Mouse (Mus musculus) kidney, postnatal 36 days (tissue): Measurements from ENCODE around the gene Phox2a.

Experiments
- DNase-seq, 2 experiments: peaks; one replicate each; pipeline ENCODE4 v3.0.0; 2021 to 2022; ENCODE audit warnings: mixed read lengths in 2 of 2

Phox2a gene

DNA sequence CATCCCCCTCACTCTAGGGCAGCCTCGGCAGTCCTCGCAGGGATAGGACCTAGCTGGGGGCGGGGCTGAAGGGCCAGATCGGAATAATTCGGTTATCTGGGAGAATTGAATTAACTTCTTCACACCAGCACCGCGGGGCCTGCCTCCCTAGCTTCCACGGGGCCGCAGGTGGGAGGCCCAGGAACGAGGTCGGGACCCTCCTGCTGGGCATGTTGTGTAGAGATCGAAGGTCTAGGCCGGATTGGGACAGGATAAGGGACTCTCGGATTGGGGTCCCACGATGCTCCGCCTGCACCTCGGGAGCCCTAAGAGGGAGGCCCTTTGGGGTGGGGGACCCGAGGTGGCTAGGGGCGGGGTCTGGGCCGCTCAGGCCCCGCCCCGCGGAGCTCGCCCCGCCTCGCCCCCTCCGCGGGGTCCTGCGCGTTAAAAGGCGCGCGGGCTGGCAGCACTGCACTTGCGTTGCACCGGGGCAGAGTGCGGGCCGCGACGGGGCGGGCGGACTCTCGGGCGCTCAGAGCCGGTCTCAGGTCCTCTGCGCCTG is at the start of gene Phox2a:
Gene Phox2a (plus strand): TSS at position 453 of the 541 bp plus-strand sequence.
- no peak for DNase-seq

DNA sequence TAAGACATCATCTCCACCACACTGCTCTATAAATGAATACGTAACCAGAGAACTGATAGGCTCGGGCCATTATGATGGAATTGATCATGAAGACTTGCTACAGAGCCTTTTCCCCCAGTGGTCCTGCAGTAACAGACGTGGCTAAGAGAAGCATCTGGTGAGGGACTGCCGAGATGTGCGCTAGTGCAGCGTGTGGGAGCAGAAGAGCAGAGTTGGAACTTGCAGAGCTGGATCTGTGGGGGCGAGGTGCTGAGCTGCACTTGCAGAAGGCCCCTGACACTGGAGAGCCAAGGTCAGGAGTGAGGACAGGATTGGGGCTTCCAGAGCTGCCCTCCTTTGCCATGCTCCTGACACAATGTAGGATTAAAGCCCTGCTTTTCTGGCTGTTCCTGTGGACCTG is 48.1 kb upstream of the Phox2a start:
- no peak for DNase-seq

- DNase-seq: no peak
Measured at GRCm38 (mm10) chr7:101771604-101772003, 46.5 kb upstream of the Phox2a start.

- no peak for DNase-seq
Measured at GRCm38 (mm10) chr7:101772687-101773086, 45.4 kb upstream of the Phox2a start.

DNA sequence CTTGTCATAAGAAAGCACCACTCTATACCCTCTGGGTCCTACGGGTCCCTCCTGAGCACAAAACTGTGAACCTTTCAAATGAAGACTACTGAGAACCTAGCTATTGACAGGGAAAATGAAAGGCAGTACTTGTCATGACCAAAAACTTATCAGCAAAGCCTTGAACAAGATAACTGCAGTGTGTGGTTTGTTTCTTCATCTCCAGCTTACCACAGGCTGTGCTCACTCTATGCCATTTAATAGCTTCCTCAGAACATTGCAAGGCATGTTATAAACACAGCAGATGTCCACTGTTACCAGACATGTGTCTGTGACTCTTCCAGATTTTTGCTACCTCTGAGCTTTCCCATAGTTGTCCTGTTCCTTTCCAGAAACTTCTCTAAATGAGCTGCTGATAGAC is 41.1 kb upstream of the Phox2a start:
- DNase-seq: no peak

DNA sequence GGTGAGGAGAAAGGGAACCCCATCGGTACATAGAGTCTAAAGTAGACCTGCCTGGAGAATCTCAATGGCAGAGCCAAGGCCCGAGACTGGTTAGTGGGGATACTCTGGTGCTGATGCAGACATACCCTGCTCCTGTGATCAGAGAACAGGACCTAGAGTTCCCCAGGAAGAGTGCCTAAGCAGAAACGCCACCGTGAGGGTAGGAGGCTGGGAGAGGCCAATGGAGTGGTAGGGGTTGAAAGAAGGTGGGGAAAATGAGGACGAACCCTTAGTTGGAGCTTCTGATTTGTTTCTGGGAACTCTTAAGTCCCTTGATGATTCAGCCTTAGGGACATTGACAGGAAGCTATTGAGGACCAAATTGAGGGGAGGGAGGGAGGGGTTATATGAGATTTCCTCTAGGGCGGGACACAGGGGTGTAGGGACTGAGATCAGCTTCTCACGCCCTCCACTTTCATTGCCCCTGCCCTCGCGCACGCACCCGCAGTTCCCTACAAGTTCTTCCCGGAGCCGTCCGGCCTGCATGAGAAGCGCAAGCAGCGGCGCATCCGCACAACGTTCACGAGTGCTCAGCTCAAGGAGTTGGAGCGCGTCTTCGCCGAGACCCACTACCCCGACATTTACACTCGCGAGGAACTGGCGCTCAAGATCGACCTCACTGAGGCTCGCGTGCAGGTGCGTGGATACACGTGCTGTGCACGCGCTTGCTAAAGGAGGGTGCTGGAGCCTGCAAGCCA is 2.4 kb downstream of the Phox2a start:
- no peak for DNase-seq

DNA sequence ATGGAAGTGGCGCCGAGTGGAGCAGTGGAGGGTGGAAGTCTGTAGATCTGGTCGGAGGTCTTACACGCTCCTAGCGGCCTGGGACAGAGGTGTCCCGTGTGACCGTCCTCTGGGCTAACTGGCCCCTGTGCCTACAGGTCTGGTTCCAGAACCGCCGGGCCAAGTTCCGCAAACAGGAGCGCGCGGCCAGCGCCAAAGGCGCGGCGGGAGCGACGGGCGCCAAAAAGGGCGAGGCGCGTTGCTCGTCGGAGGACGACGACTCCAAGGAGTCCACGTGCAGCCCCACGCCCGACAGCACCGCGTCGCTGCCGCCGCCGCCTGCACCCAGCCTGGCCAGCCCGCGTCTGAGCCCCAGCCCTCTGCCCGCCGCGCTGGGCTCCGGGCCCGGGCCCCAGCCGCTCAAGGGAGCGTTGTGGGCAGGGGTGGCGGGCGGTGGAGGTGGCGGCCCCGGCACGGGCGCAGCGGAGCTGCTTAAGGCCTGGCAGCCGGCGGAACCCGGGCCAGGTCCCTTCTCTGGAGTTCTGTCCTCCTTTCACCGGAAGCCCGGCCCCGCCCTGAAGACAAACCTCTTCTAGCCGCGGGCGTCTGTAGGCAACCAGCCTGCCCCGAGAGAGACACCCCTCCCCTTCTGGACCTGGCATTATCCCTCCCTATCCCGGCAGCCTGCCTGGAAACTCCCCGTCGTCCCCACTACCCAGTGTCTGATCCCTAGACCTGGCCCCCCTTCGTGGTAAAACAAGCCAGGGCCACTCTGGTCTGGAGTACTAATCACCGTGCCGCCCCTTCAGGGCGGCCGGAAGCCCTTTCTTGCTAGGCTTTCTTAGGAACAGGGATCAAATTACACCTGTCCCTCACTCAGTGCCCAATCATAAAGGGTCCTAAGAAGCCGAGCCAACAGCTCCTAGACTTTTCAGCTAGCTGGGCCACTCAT is 3.7 kb downstream of the Phox2a start:
- peak; percentile 53 to 67 for DNase-seq

DNA sequence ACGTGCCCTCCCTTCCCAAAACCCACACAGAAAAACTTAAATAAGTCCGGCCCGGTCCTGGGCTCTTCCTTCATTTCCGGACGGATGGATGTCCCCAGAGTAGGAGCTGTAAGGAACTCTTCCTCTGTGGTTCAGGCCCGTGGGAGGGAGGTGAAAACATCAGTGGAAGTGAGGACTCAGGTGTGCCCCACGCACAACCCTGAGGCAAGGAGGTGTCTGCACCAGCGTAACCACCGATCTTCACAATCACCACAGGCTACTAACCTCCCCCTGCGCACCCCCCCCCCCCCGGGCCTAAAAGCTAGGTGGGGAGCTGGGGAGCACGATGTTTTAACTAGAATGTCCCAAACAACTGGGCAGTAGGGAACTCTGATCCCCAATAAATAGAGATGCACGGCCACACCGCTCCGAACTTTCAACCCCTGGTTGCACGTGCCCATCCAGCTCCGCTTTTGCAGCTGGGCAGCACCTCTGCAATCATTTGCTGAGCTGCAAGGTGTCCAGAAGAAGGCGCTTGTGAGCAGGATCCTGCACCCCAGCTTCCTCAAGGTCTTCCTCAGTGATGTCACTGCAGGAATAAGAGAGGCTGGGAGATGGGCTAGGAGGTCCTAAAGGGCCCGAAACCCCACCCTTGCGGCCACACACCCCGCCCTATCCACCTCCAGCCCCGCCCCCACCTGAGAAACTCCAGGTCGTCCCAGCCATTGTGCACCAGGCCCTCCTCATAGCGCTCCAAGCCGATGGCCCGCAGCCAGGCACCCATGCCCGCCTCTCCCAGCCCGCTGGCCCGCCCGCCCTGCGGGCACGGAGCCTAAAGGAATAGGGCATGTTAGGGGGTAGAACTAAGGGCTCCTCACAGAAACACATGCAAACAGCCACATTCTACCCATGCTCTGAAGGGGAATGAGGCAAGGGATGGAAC is 5.0 kb downstream of the Phox2a start:
- DNase-seq: peak; percentile 63 to 77

DNA sequence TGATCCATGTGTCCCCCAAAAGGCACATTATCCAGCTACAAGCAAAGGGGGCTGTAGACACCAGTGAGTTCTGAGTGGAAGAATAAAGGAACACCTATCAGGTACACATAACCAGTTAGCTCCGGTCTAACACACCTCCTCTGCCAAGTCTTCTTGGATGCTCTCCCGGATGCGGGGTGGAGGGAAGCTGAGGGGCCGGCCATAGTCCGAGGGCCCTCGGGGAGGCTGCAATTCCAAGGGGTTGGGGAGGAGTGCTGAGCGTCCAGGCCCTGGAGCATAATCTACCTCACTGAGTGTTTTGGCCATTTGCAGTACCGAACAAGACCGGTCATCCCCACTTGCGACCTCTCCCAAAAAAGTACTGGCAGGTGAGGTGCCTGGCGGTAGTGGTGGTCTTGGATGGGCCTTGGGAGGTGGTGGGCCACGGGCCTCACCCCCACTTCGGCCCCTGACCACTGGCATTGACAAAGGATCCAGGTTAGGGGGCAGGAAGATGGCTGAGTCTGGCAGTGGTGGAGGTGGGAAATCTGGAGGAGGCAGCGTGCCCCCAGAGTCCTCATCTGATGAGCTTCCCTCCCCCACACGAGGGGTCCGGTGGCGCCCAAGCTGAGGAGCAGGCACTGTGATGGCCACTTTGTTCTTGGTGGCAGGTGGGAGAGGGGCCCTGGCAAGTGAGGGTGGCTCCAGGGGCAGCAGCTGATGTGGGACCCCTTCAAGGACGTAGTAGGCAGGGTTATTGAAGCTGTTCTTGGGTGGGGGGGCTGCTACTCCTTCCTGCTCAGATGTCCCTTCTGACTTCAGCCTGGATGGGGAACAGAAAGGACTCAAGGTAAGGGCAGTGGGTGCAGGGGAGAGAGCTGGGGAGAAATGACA is 5.9 kb downstream of the Phox2a start:
- DNase-seq: peak; percentile 75 to 77

GRCm38 (mm10) chr7:101830373-101830772 is 12.3 kb downstream of the Phox2a start:
- DNase-seq: no peak

- no peak for DNase-seq
Measured at GRCm38 (mm10) chr7:101831437-101831836, 13.3 kb downstream of the Phox2a start.

DNA sequence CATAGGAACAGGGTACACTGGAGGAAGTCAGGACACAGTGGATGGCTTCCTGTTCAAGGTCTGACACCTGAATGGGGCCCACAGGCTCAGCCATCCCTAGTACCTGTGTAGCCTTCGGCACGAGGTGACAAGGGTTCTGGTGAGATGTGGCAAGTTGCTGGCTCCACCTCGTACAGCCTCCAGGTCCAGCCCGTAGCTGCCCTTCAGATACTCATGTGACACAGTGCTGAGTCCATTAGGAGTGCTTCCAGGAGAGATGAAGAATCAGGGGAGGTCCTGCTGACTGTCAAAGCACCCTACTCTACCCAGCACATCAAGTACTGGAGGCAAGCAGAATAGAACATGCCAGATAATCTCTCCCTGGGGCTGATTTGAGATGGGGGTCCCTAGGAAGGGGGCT is 14.3 kb downstream of the Phox2a start:
- DNase-seq: no peak

- DNase-seq: no peak
Measured at GRCm38 (mm10) chr7:101833352-101833751, 15.2 kb downstream of the Phox2a start.

GRCm38 (mm10) chr7:101833916-101834584 is 15.9 kb downstream of the Phox2a start:
- no peak for DNase-seq

DNA sequence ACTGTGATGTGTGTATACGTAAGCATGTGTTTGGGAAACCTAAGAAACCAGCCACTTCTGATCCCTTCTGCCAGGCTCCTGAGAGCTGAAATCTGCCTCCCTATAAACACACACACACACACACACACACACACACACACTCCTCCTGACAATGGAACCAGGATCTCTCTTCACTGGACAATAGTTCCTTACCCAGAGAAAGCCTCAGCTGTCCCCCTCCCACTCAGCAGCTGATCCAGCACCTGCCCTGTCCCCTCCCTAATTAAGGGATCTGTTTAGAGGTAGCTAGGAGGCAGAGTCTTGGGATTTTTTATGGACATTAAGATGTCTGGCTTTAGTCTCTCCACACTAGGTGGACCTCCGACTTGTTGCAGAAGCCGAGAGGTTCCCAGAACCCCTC is 16.8 kb downstream of the Phox2a start:
- no peak for DNase-seq

- DNase-seq: no peak
Measured at GRCm38 (mm10) chr7:101835457-101836109, 17.5 kb downstream of the Phox2a start.

- peak; percentile 70 to 91 for DNase-seq
Measured at GRCm38 (mm10) chr7:101836271-101837153, 18.4 kb downstream of the Phox2a start.

DNA sequence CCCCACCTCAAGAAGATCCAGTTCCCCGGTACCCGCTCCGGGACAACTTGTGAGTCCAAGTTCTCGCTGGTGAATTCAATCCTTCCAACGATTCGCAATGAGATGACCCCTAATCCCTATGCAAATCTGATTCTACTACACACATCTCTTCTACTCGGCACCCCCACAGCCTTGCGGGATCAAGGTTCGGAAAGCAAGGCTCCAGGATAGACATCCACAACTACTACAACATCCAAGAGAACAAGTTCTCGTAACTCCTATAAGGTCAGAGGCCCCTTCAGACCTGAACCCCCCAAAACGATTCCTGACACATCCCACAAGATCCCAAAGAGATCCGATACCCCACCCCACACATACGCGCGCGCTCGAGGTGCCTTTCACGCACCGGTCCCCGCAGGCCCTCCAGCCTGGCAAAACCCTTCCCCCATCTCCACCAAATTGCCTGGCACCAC is 19.1 kb downstream of the Phox2a start:
- peak in 1 of 2 experiments; percentile 37 for DNase-seq
